Mouse (Mus musculus) bone marrow, adult 2 months (tissue): ENCODE data around the gene Zbtb8b. TPM values are rescaled to one million over a fixed set of nuclear protein-coding genes. Genes with fewer than 3 reads are reported as not detected.

Experiments
- H3K27ac ChIP-seq: fragments of 200-500 bp; 2 replicates; pipeline ENCODE4 v1.5.1; 2012; ENCODE audit warnings: low read depth, mild to moderate bottlenecking, control low read depth, inconsistent platforms, low read length; ENCODE audit not compliant: control insufficient read depth, poor library complexity, insufficient read depth
- H3K4me1 ChIP-seq: fragments of 200-500 bp; 2 replicates; pipeline ENCODE4 v1.6.1; 2011; ENCODE audit warnings: low read length; ENCODE audit not compliant: control insufficient read depth, insufficient read depth
- H3K4me3 ChIP-seq: fragments of 200-500 bp; replicated peaks from 2 replicates; pipeline ENCODE3; 2011; ENCODE audit warnings: mild to moderate bottlenecking, low read depth, low read length, control low read depth; ENCODE audit not compliant: control insufficient read depth
- CTCF ChIP-seq: fragments of 200-500 bp; IDR thresholded peaks from 2 replicates; pipeline ENCODE4 v1.5.1; 2011; ENCODE audit warnings: low read length, control low read depth; ENCODE audit not compliant: control insufficient read depth, insufficient read depth
- POLR2A ChIP-seq: fragments of 200-500 bp; IDR thresholded peaks from 2 replicates; pipeline ENCODE4 v1.6.1; 2011; ENCODE audit warnings: low read depth, mild to moderate bottlenecking, control low read depth, low read length, borderline replicate concordance; ENCODE audit not compliant: control insufficient read depth
- WGBS: fragments of 180-500 bp; shearing (Covaris S2); methylation state at CpG from one replicate; pipeline ENCODE4 v1.1.7; 2018; 5-methylcytosine and 5-hydroxymethylcytosine counted together
- polyA plus RNA-seq: library from polyadenylated mRNA; stranded (reverse); fragments of >200 nt; gene quantifications from 2 replicates; pipeline ENCODE4 v1.2.4, GENCODE M21; 2011; ENCODE audit warnings: low replicate concordance; ENCODE audit not compliant: missing spikeins, insufficient read depth, insufficient read length

Zbtb8b gene
- polyA plus RNA-seq, 1 experiment = not detected

- TF ChIP-seq CTCF (no peak), POLR2A (0 out of 2 replicates have a peak, but pooled peaks have one; percentile 25)
- peaks cover 3% of the 10 kb centered on the region for H3K4me1 ChIP-seq
- H3K4me3 ChIP-seq = peak within 1 kb of the TSS; percentile 93
- 2% methylated on average over 63 of the region's 65 CpGs for WGBS
- peak within 1 kb of the TSS; percentile 58 for H3K27ac ChIP-seq
These were observed 62.9 kb downstream of the Zbtb8b start, which contains the start of gene Zbtb8a for GRCm38 (mm10) chr4:129377601-129378390. TSS of gene Zbtb8a (minus strand) at chr4:129378116.

- peak overlapping the region; percentile 58 for H3K27ac ChIP-seq
- H3K4me3 ChIP-seq = peak overlapping the region; percentile 93
- H3K4me1 ChIP-seq = peaks cover 3% of the 10 kb centered on the region
- 2% methylated on average over 67 of the region's 68 CpGs for WGBS
- no peak; the same call in 1 of the 2 replicates for TF ChIP-seq POLR2A
- peak; percentile 3; the same call in 1 of the 2 replicates for TF ChIP-seq CTCF
These were observed 63.6 kb downstream of the Zbtb8b start for GRCm38 (mm10) chr4:129376961-129377545.

GRCm38 (mm10) chr4:129375821-129376220 is 64.8 kb downstream of the Zbtb8b start:
- H3K4me1 ChIP-seq = peaks cover 3% of the 10 kb centered on the region

More at GRCm38 (mm10) chr4:129375821-129376220, 64.8 kb downstream of the Zbtb8b start:
- Histone ChIP-seq H3K4me3 (no peak overlapping the region), H3K27ac (no peak overlapping the region)
- no peak for TF ChIP-seq POLR2A
- no peak for TF ChIP-seq CTCF
- 55% methylated on average over 5 of the region's 5 CpGs for WGBS

Other genes starting within 250 kb of the Zbtb8b start
- 0.86 and 1.9 TPM in 2 replicates for gene C77080, start 179.4 kb downstream of the Zbtb8b start, polyA plus RNA-seq
- gene Sync, start 153.2 kb downstream of the Zbtb8b start, polyA plus RNA-seq = not detected in 2 replicates
- 178 and 215 TPM in 2 replicates for gene Rbbp4, start 105.5 kb downstream of the Zbtb8b start, polyA plus RNA-seq
- gene Zbtb8os, start 105.2 kb downstream of the Zbtb8b start, polyA plus RNA-seq = 22.7 and 62.2 TPM in 2 replicates
- gene Zbtb8a, start 62.7 kb downstream of the Zbtb8b start, polyA plus RNA-seq = 1.3 and 4.9 TPM in 2 replicates
- 96.2 and 127 TPM in 2 replicates for gene Bsdc1, start 20.7 kb upstream of the Zbtb8b start, polyA plus RNA-seq
- not detected in 2 replicates for gene Tssk3, start 50.2 kb upstream of the Zbtb8b start, polyA plus RNA-seq
- gene Fam229a, start 50.3 kb upstream of the Zbtb8b start, polyA plus RNA-seq = 2.8 TPM in 1 of 2 replicates, not detected in the other
- gene Marcksl1, start 72.7 kb upstream of the Zbtb8b start, polyA plus RNA-seq = 14.6 and 53.8 TPM in 2 replicates
- 78.4 and 100 TPM in 2 replicates for gene Hdac1, start 101.9 kb upstream of the Zbtb8b start, polyA plus RNA-seq
- gene Lck, start 132.8 kb upstream of the Zbtb8b start, polyA plus RNA-seq = 10.2 and 17.8 TPM in 2 replicates
- gene Fam167b, start 137.7 kb upstream of the Zbtb8b start, polyA plus RNA-seq = 9.0 TPM in 2 replicates
- 105 and 123 TPM in 2 replicates for gene Eif3i, start 159.8 kb upstream of the Zbtb8b start, polyA plus RNA-seq
- gene Tmem234, start 159.8 kb upstream of the Zbtb8b start, polyA plus RNA-seq = 71.2 and 118 TPM in 2 replicates
- 3.5 and 12.6 TPM in 2 replicates for gene Dcdc2b, start 173.4 kb upstream of the Zbtb8b start, polyA plus RNA-seq
- 11.1 and 11.6 TPM in 2 replicates for gene Iqcc, start 178.2 kb upstream of the Zbtb8b start, polyA plus RNA-seq
- 42.2 and 75.8 TPM in 2 replicates for gene Ccdc28b, start 183.1 kb upstream of the Zbtb8b start, polyA plus RNA-seq
- 22.8 and 43.7 TPM in 2 replicates for gene Txlna, start 200.2 kb upstream of the Zbtb8b start, polyA plus RNA-seq
- 8.6 and 19.2 TPM in 2 replicates for gene Kpna6, start 231.9 kb upstream of the Zbtb8b start, polyA plus RNA-seq